27 mouse cellular contexts compared by ENCODE assay signal in genomic region chr7:73303818-73304217, GRCm38 (mm10).
DNase-seq lines count a peak whose midpoint lies in the region; ATAC-seq lines count a peak whose summit lies in the region.
"Had no signal": no experiment of that assay in that cellular context is flagged by ENCODE, and none has a peak within 500 bp of the region (broad histone marks: within the 10 kb centered on the region; RNA-seq: fewer than 3 reads in every experiment).

No protein-coding gene starts in this region.

- WGBS in forebrain, embryonic 15.5 days: 15% methylated on average over 9 of the region's 9 CpGs
- 21% methylated on average over 9 of the region's 9 CpGs for WGBS in hindbrain, embryonic 15.5 days
- 8% methylated on average over 9 of the region's 9 CpGs for WGBS in midbrain, embryonic 15.5 days
- WGBS in liver, embryonic 12.5 days (ENCODE audit: insufficient replicate concordance): 66% methylated on average over 9 of the region's 9 CpGs

- H3K9ac ChIP-seq in forebrain, embryonic 15.5 days (replicated peaks): no peak overlapping the region
- no peak overlapping the region for H3K9ac ChIP-seq in hindbrain, embryonic 15.5 days
- no peak overlapping the region for H3K9ac ChIP-seq in midbrain, embryonic 15.5 days
- no peak overlapping the region for H3K9ac ChIP-seq in liver, embryonic 12.5 days
- H3K9ac ChIP-seq: intestine, embryonic 15.5 days; liver, embryonic 13.5 days; lung, embryonic 15.5 days had no signal

- DNase-seq in heart, adult 11 months: peak; percentile 78
- DNase-seq in heart, adult 18-20 months: no peak
- no peak for DNase-seq in urinary bladder, postnatal 36 days (ENCODE audit: low spot score in 2 of 2)
- DNase-seq in right cerebral cortex, postnatal 4 days: no peak
- DNase-seq: adrenal gland, postnatal 10 days; cerebellum, postnatal 25 days; gastrocnemius, adult 2 months; heart, postnatal 36 days; kidney, postnatal 36 days; layer of hippocampus, adult 9-11 months; liver, embryonic 13.5 days; right cerebral cortex, adult 18-20 months; spleen, adult 18-20 months; thymus, adult 18-20 months; thymus, postnatal 4 days had no signal

- peak overlapping the region; percentile 41 for H3K27ac ChIP-seq in forebrain, embryonic 15.5 days (replicated peaks)
- peak overlapping the region; percentile 54 for H3K27ac ChIP-seq in hindbrain, embryonic 15.5 days (replicated peaks)
- H3K27ac ChIP-seq in midbrain, embryonic 15.5 days: peak overlapping the region; percentile 57; the same call in 1 of the 2 replicates
- H3K27ac ChIP-seq in liver, embryonic 12.5 days: no peak overlapping the region
- H3K27ac ChIP-seq: gastrocnemius, adult 2 months; intestine, embryonic 15.5 days; left cerebral cortex, adult 2 months; liver, embryonic 13.5 days; lung, embryonic 15.5 days; macrophage had no signal

- H3K9me3 ChIP-seq in forebrain, embryonic 15.5 days: no peaks in the 10 kb centered on the region
- no peaks in the 10 kb centered on the region for H3K9me3 ChIP-seq in hindbrain, embryonic 15.5 days
- H3K9me3 ChIP-seq in midbrain, embryonic 15.5 days: no peaks in the 10 kb centered on the region
- no peaks in the 10 kb centered on the region for H3K9me3 ChIP-seq in liver, embryonic 12.5 days (replicated peaks)
- H3K9me3 ChIP-seq: embryonic facial prominence, embryonic 10.5 days; intestine, embryonic 15.5 days; liver, embryonic 13.5 days; lung, embryonic 15.5 days had no signal

- no peaks in the 10 kb centered on the region for H3K36me3 ChIP-seq in forebrain, embryonic 15.5 days
- H3K36me3 ChIP-seq in hindbrain, embryonic 15.5 days: no peaks in the 10 kb centered on the region
- no peaks in the 10 kb centered on the region for H3K36me3 ChIP-seq in midbrain, embryonic 15.5 days (replicated peaks)
- no peaks in the 10 kb centered on the region for H3K36me3 ChIP-seq in liver, embryonic 12.5 days
- H3K36me3 ChIP-seq: embryonic facial prominence, embryonic 10.5 days; intestine, embryonic 15.5 days; liver, embryonic 13.5 days; lung, embryonic 15.5 days had no signal

- no peak overlapping the region for H3K4me3 ChIP-seq in forebrain, embryonic 15.5 days
- no peak overlapping the region for H3K4me3 ChIP-seq in hindbrain, embryonic 15.5 days
- no peak overlapping the region for H3K4me3 ChIP-seq in midbrain, embryonic 15.5 days
- no peak overlapping the region for H3K4me3 ChIP-seq in liver, embryonic 12.5 days
- H3K4me3 ChIP-seq: embryonic facial prominence, embryonic 10.5 days; gastrocnemius, adult 2 months; intestine, embryonic 15.5 days; left cerebral cortex, adult 2 months; liver, embryonic 13.5 days; lung, embryonic 15.5 days had no signal

- peak; percentile 56 for ATAC-seq in forebrain, embryonic 15.5 days (replicated peaks)
- ATAC-seq in hindbrain, embryonic 15.5 days (ENCODE audit: low FRiP score, low read depth): no peak
- peak; percentile 48 for ATAC-seq in midbrain, embryonic 15.5 days (replicated peaks)
- ATAC-seq in liver, embryonic 12.5 days: no peak
- ATAC-seq: activated CD4-positive, CD25-positive, alpha-beta regulatory T cell, adult 4 months; CD4-positive, CD25-positive, alpha-beta regulatory T cell, adult 4 months; intestine, embryonic 15.5 days; Patski had no signal

- peaks cover 29% of the 10 kb centered on the region for H3K4me1 ChIP-seq in forebrain, embryonic 15.5 days
- H3K4me1 ChIP-seq in hindbrain, embryonic 15.5 days (replicated peaks): peaks cover 31% of the 10 kb centered on the region
- peaks cover 36% of the 10 kb centered on the region for H3K4me1 ChIP-seq in midbrain, embryonic 15.5 days
- no peaks in the 10 kb centered on the region for H3K4me1 ChIP-seq in liver, embryonic 12.5 days
- H3K4me1 ChIP-seq: liver, embryonic 13.5 days had no signal

- no peaks in the 10 kb centered on the region for H3K27me3 ChIP-seq in forebrain, embryonic 15.5 days
- H3K27me3 ChIP-seq in hindbrain, embryonic 15.5 days: no peaks in the 10 kb centered on the region
- no peaks in the 10 kb centered on the region for H3K27me3 ChIP-seq in midbrain, embryonic 15.5 days (replicated peaks)
- 0 out of 2 replicates have a peak, but pooled peaks cover 4% of the 10 kb centered on the region for H3K27me3 ChIP-seq in liver, embryonic 12.5 days (replicated peaks)
- H3K27me3 ChIP-seq: intestine, embryonic 15.5 days; liver, embryonic 13.5 days; Patski had no signal

- no peak overlapping the region for H3K4me2 ChIP-seq in forebrain, embryonic 15.5 days (replicated peaks)
- no peak overlapping the region for H3K4me2 ChIP-seq in hindbrain, embryonic 15.5 days
- H3K4me2 ChIP-seq in midbrain, embryonic 15.5 days: no peak overlapping the region
- no peak overlapping the region for H3K4me2 ChIP-seq in liver, embryonic 12.5 days
- H3K4me2 ChIP-seq: intestine, embryonic 15.5 days; liver, embryonic 13.5 days; lung, embryonic 15.5 days had no signal

Comparison
In these comparisons a context has a peak if more than half of its experiments do, and no peak if none do; other contexts are left out.
1. ATAC-seq: peak in forebrain, embryonic 15.5 days (single experiment) and midbrain, embryonic 15.5 days (single experiment); none in hindbrain, embryonic 15.5 days (single experiment) and liver, embryonic 12.5 days (single experiment).